ENCODE assay signal across 8 mouse cellular contexts in genomic region chr3:82145126-82145901, GRCm38 (mm10). TPM values are rescaled to one million over a fixed set of nuclear protein-coding genes. Genes with fewer than 3 reads are reported as not detected.
DNase-seq lines count a peak whose midpoint lies in the region; ATAC-seq and TF ChIP-seq lines count a peak whose summit lies in the region.

TSS of gene Gucy1a1 (minus strand) at chr3:82145789.

- H3K27ac ChIP-seq in forebrain, postnatal 0 days (ENCODE audit: low read depth, low read length), result peak within 1 kb of the TSS; percentile 86
- H3K27ac ChIP-seq in layer of hippocampus, adult 2 months, result peak within 1 kb of the TSS; percentile 84

- H3K4me2 ChIP-seq in forebrain, postnatal 0 days (ENCODE audit: low read depth), result peak within 1 kb of the TSS; percentile 84

- no peak for TF ChIP-seq CTCF in forebrain, postnatal 0 days (IDR thresholded peaks at IDR 0.05; ENCODE audit: low read depth)
- TF ChIP-seq CTCF in layer of hippocampus, adult 2 months (conservative IDR thresholded peaks at IDR 0.05), result no peak

- peaks cover 7% of the 10 kb centered on the region; the same call in 1 of the 2 replicates for H3K4me1 ChIP-seq in forebrain, postnatal 0 days (ENCODE audit: insufficient read depth)

- 1% methylated on average over 36 of the region's 36 CpGs for WGBS in forebrain, postnatal 0 days

- H3K36me3 ChIP-seq in forebrain, postnatal 0 days (ENCODE audit: insufficient read depth), result no peaks in the 10 kb centered on the region

- H3K27me3 ChIP-seq in forebrain, postnatal 0 days (ENCODE audit: insufficient read depth, low read length), result no peaks in the 10 kb centered on the region

- peak within 1 kb of the TSS; percentile 59 for H3K4me3 ChIP-seq in forebrain, postnatal 0 days (ENCODE audit: low read depth, low read length)
- H3K4me3 ChIP-seq in layer of hippocampus, adult 2 months, result peak within 1 kb of the TSS; percentile 71

- H3K9ac ChIP-seq in forebrain, postnatal 0 days, result peak within 1 kb of the TSS; percentile 77

- DNase-seq in brain, adult 2 months (ENCODE audit: low read depth, low spot score), result peak; percentile 84
- DNase-seq in forebrain, postnatal 0 days, result peak; percentile 62
- DNase-seq in heart, postnatal 36 days, result peak; percentile 51 to 57
- peak; percentile 29 to 47 for DNase-seq in layer of hippocampus, adult 2 months (ENCODE audit: low spot score in 2 of 2)
- peak; percentile 53 to 57 for DNase-seq in lung, adult 18-20 months
- DNase-seq in ovary, postnatal 10 days (ENCODE audit: low spot score), result peak; percentile 18
- peak; percentile 27 for DNase-seq in thymus, postnatal 4 days

- ATAC-seq in CD4-positive, CD25-positive, alpha-beta regulatory T cell, adult 4 months, result peak; percentile 46
- peak; percentile 80 for ATAC-seq in forebrain, postnatal 0 days

- intact Hi-C loops in heart, postnatal 36 days (cut with DNase I), result no loop called here

- H3K9me3 ChIP-seq in forebrain, postnatal 0 days (ENCODE audit: low read length), result no peaks in the 10 kb centered on the region

RNA-seq across cellular contexts. Expression of gene Gucy1a1, which starts in this region (rescaled TPM):
- polyA plus RNA-seq in CD4-positive, CD25-positive, alpha-beta regulatory T cell, adult 4 months (2017; shearing (Covaris generic)), result 10 to 100 TPM in 1 of 2 experiments, 1 to 10 TPM in 1; 9.2 to 20.3 TPM
- total RNA-seq in forebrain, postnatal 0 days (2014; rRNA removed), result 101 and 152 TPM in 2 replicates
- 57.9 and 70.6 TPM in 2 replicates for polyA plus RNA-seq in forebrain, postnatal 0 days (2015; fragmentation: Nextera tagmentation; extraction: Ambion mirVana)
- total RNA-seq in heart, postnatal 36 days (2021), result 10 to 100 TPM; 17.6 to 21.7 TPM
- total RNA-seq in layer of hippocampus, adult 2 months (2021), result 10 to 100 TPM; 16.8 to 18.8 TPM

Comparison
In these comparisons a context has a peak if more than half of its experiments do, and no peak if none do; other contexts are left out.
1. Peak in every context shown above with its lines: DNase-seq, ATAC-seq, H3K4me3 ChIP-seq and H3K27ac ChIP-seq.
2. DNase-seq: peak in every context shown above with its lines; median percentile 84 in brain, adult 2 months; 62 in forebrain, postnatal 0 days; 55 in lung, adult 18-20 months; 54 in heart, postnatal 36 days; 38 in layer of hippocampus, adult 2 months; 27 in thymus, postnatal 4 days; 18 in ovary, postnatal 10 days.